ENCODE assay signal across 16 mouse cellular contexts in the genomic region with DNA sequence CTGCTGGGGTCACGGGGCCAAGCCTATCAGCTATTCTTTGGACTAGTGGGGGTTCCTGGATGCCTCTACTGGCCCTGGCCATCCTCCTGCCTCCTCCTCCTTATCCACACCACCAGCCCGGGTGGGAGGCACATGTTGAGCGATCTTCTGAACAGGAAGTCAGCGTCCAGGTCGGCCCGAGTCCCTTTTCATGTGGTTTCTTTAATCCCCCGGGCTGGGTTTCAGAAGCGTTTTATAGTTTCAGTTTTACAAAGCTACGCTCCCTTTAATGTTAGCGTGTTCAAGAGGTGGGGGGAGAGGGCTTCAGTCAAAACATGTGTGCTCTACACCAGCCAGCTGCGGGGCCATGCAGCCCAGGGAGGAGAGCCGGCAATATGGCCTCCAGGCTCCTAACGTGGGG. TPM values are rescaled to one million over a fixed set of nuclear protein-coding genes. Genes with fewer than 3 reads are reported as not detected.
DNase-seq lines count a peak whose midpoint lies in the region; ATAC-seq and TF ChIP-seq lines count a peak whose summit lies in the region.
"Had no signal": no experiment of that assay in that cellular context is flagged by ENCODE, and none has a peak within 500 bp of the region (broad histone marks: within the 10 kb centered on the region; RNA-seq: fewer than 3 reads in every experiment).

No protein-coding gene starts in this region.

- no peak for TF ChIP-seq CTCF in intestine, postnatal 0 days (IDR thresholded peaks at IDR 0.05; ENCODE audit: low read depth)

- H3K9me3 ChIP-seq in intestine, embryonic 16.5 days (ENCODE audit: control insufficient read depth, low read length), result no peaks in the 10 kb centered on the region
- H3K9me3 ChIP-seq in intestine, postnatal 0 days (ENCODE audit: control insufficient read depth), result no peaks in the 10 kb centered on the region
- H3K9me3 ChIP-seq in embryonic facial prominence, embryonic 11.5 days (replicated peaks; ENCODE audit: control insufficient read depth, low read length), result no peaks in the 10 kb centered on the region
- H3K9me3 ChIP-seq: heart, embryonic 13.5 days; lung, embryonic 15.5 days; midbrain, embryonic 12.5 days; neural tube, embryonic 13.5 days had no signal

- no peak overlapping the region for H3K4me3 ChIP-seq in intestine, embryonic 16.5 days (ENCODE audit: low read length)
- H3K4me3 ChIP-seq in intestine, postnatal 0 days (ENCODE audit: low read depth, low read length), result no peak overlapping the region
- no peak overlapping the region for H3K4me3 ChIP-seq in embryonic facial prominence, embryonic 11.5 days (ENCODE audit: low read depth, low read length)
- H3K4me3 ChIP-seq: heart, embryonic 13.5 days; lung, embryonic 15.5 days; midbrain, embryonic 12.5 days; neural tube, embryonic 13.5 days had no signal

- no peak overlapping the region for H3K27ac ChIP-seq in intestine, embryonic 16.5 days (ENCODE audit: low read length)
- no peak overlapping the region for H3K27ac ChIP-seq in intestine, postnatal 0 days (ENCODE audit: low read depth, low read length)
- no peak overlapping the region for H3K27ac ChIP-seq in embryonic facial prominence, embryonic 11.5 days (replicated peaks; ENCODE audit: low read depth, low read length)
- H3K27ac ChIP-seq: heart, embryonic 13.5 days; lung, embryonic 15.5 days; midbrain, embryonic 12.5 days; neural tube, embryonic 13.5 days had no signal

- ATAC-seq in intestine, embryonic 16.5 days, result no peak
- no peak for ATAC-seq in intestine, postnatal 0 days
- ATAC-seq in embryonic facial prominence, embryonic 11.5 days (replicated peaks; ENCODE audit: insufficient number of reproducible peaks, low FRiP score, low TSS enrichment, low read depth), result no peak
- peak; percentile 55 for ATAC-seq in megakaryocyte, adult 5-6 weeks (ENCODE audit: poor library complexity, severe bottlenecking)

- H3K4me1 ChIP-seq in intestine, embryonic 16.5 days (ENCODE audit: control insufficient read depth, insufficient read depth, low read length), result peaks cover 24% of the 10 kb centered on the region
- H3K4me1 ChIP-seq in intestine, postnatal 0 days (replicated peaks; ENCODE audit: control insufficient read depth, insufficient read depth, low read length), result peaks cover 9% of the 10 kb centered on the region; the same call in 1 of the 2 replicates
- peaks cover 16% of the 10 kb centered on the region for H3K4me1 ChIP-seq in embryonic facial prominence, embryonic 11.5 days (ENCODE audit: control insufficient read depth, insufficient read depth, low read length)

- WGBS in intestine, embryonic 16.5 days, result 66% methylated on average over 13 of the region's 13 CpGs
- 53% methylated on average over 13 of the region's 13 CpGs for WGBS in intestine, postnatal 0 days
- WGBS in embryonic facial prominence, embryonic 11.5 days, result 49% methylated on average over 13 of the region's 13 CpGs

- no peaks in the 10 kb centered on the region for H3K36me3 ChIP-seq in intestine, embryonic 16.5 days (ENCODE audit: control insufficient read depth, insufficient read depth, low read length)
- no peaks in the 10 kb centered on the region for H3K36me3 ChIP-seq in intestine, postnatal 0 days (ENCODE audit: control insufficient read depth, insufficient read depth)
- no peaks in the 10 kb centered on the region for H3K36me3 ChIP-seq in embryonic facial prominence, embryonic 11.5 days (replicated peaks; ENCODE audit: control insufficient read depth, insufficient read depth, low read depth, low read length)
- H3K36me3 ChIP-seq: heart, embryonic 13.5 days; lung, embryonic 15.5 days; midbrain, embryonic 12.5 days; neural tube, embryonic 13.5 days had no signal

- no peaks in the 10 kb centered on the region; the same call in 1 of the 2 replicates for H3K27me3 ChIP-seq in intestine, embryonic 16.5 days (replicated peaks; ENCODE audit: control insufficient read depth, insufficient read depth, low read length)
- no peaks in the 10 kb centered on the region for H3K27me3 ChIP-seq in intestine, postnatal 0 days (replicated peaks; ENCODE audit: control insufficient read depth, insufficient read depth, low read length)
- H3K27me3 ChIP-seq in embryonic facial prominence, embryonic 11.5 days (ENCODE audit: control insufficient read depth, insufficient read depth, low read length), result no peaks in the 10 kb centered on the region
- H3K27me3 ChIP-seq: lung, embryonic 15.5 days had no signal

- H3K9ac ChIP-seq in intestine, embryonic 16.5 days (ENCODE audit: low read depth, low read length), result peak overlapping the region; percentile 16; the same call in 1 of the 2 replicates
- H3K9ac ChIP-seq in intestine, postnatal 0 days (ENCODE audit: low read depth, low read length), result no peak overlapping the region
- no peak overlapping the region for H3K9ac ChIP-seq in embryonic facial prominence, embryonic 11.5 days (replicated peaks; ENCODE audit: low read length)
- H3K9ac ChIP-seq: heart, embryonic 13.5 days; lung, embryonic 15.5 days; midbrain, embryonic 12.5 days; neural tube, embryonic 13.5 days had no signal

- DNase-seq in embryonic facial prominence, embryonic 11.5 days (ENCODE audit: low spot score), result peak; percentile 62
- peak; percentile 65 for DNase-seq in thymus, postnatal 25 days
- no peak for DNase-seq in left cerebral cortex, adult 18-20 months (ENCODE audit: low spot score in 2 of 2)
- no peak for DNase-seq in kidney, adult 9 months
- DNase-seq in cerebellum, postnatal 25 days, result no peak
- DNase-seq: cerebellum, adult 8-10 months; kidney, postnatal 36 days had no signal

- H3K4me2 ChIP-seq in intestine, embryonic 16.5 days (ENCODE audit: low read depth, low read length), result no peak overlapping the region
- no peak overlapping the region for H3K4me2 ChIP-seq in intestine, postnatal 0 days (replicated peaks; ENCODE audit: low read depth)
- H3K4me2 ChIP-seq in embryonic facial prominence, embryonic 11.5 days (ENCODE audit: low read depth, low read length), result no peak overlapping the region
- H3K4me2 ChIP-seq: heart, embryonic 13.5 days; lung, embryonic 15.5 days; midbrain, embryonic 12.5 days; neural tube, embryonic 13.5 days had no signal

RNA-seq across cellular contexts. Expression of a gene that starts 40.4 kb away (rescaled TPM):
- polyA plus RNA-seq in intestine, embryonic 16.5 days (2015; fragmentation: Nextera tagmentation; extraction: Ambion mirVana), result not detected in 2 replicates
- not detected in 2 replicates for polyA plus RNA-seq in intestine, postnatal 0 days (2015; fragmentation: Nextera tagmentation; extraction: Ambion mirVana)
- polyA plus RNA-seq in embryonic facial prominence, embryonic 11.5 days (2014; fragmentation: Nextera tagmentation; extraction: Ambion mirVana), result not detected in 2 replicates
- 0.23 and 0.29 TPM in 2 replicates for total RNA-seq in megakaryocyte, adult 5-6 weeks (2015)
- not detected in 2 replicates for total RNA-seq in megakaryocyte, adult 5-6 weeks (2017)
- not detected for total RNA-seq in left cerebral cortex, adult 18-20 months (2021)
- polyA plus RNA-seq: C2C12; intestine, embryonic 14.5 days; lung, embryonic 15.5 days; midbrain, embryonic 12.5 days; neural tube, embryonic 13.5 days had no signal

RNA-seq across cellular contexts. Expression of a gene that starts 56.7 kb away (rescaled TPM):
- 230 and 259 TPM in 2 replicates for polyA plus RNA-seq in intestine, embryonic 16.5 days (2015; fragmentation: Nextera tagmentation; extraction: Ambion mirVana)
- polyA plus RNA-seq in intestine, postnatal 0 days (2015; fragmentation: Nextera tagmentation; extraction: Ambion mirVana), result 113 and 124 TPM in 2 replicates
- polyA plus RNA-seq in embryonic facial prominence, embryonic 11.5 days (2014; fragmentation: Nextera tagmentation; extraction: Ambion mirVana), result 206 and 240 TPM in 2 replicates
- 193 and 196 TPM in 2 replicates for total RNA-seq in megakaryocyte, adult 5-6 weeks (2015)
- total RNA-seq in megakaryocyte, adult 5-6 weeks (2017), result 339 and 406 TPM in 2 replicates
- 100 to 1,000 TPM; 214 to 220 TPM for total RNA-seq in left cerebral cortex, adult 18-20 months (2021)

Comparison
In these comparisons a context has a peak if more than half of its experiments do, and no peak if none do; other contexts are left out.
1. DNase-seq: peak in embryonic facial prominence, embryonic 11.5 days (single experiment) and thymus, postnatal 25 days (single experiment); none in left cerebral cortex, adult 18-20 months (0 of 2), kidney, adult 9 months (single experiment) and cerebellum, postnatal 25 days (0 of 2).